Mouse (Mus musculus) inflammation-experienced regulatory T-cells, adult 16 weeks (primary cell): ENCODE results near the gene Smarca5. TPM values are rescaled to one million over a fixed set of nuclear protein-coding genes. Genes with fewer than 3 reads are reported as not detected.

Source experiments
- polyA plus RNA-seq: library from polyadenylated mRNA; unstranded; fragments of 100-300 nt; shearing (Covaris generic); gene quantifications from one replicate; pipeline ENCODE4 v1.2.1, GENCODE M21; 2017

Smarca5 gene
- 10.0 TPM for polyA plus RNA-seq

DNA sequence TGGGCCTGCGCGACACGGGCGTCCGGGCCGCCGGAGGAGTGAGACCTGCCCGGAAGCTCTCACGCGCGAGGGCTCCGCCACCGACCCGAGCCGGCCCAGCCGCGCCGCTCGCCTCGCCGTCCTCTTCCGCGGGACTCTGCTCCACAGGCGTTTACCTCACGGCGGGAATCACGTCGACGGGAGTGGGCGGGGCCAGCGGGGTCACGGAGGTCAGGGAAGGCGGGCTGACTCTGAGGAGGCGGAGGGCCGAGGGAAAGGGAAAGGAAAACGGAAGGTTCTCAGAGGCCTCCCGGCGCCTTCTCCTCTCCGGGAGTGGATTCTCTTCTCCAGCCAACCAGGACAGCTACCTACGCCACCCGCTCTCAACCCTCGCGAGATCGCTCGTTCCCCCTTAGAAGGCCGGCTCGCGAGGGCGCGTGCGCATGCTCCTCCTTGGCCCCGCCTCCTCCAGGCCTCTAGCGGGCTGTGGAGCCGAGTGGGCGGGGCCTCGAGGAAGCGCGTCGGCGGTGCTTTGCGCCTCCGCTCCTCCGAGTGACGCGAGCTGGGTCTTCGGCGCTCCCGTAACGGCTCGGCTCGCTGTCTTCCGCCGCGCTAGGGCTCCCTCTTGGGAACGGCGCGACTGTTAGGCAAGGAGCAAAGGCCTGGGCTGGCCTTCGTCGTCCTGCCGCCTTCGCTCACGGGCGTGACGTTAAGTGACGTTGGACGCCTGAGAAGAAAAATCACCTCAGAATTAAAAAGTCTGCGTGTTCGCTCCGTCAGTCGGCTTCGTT, at the start of gene Smarca5:
Gene Smarca5 (minus strand): TSS at position 343 of the 770 bp plus-strand sequence.

Other genes with a start within 250 kb of the Smarca5 start
- gene Gypa, start 245.7 kb downstream of the Smarca5 start, polyA plus RNA-seq: 1.4 TPM
- gene Frem3, start 128.4 kb downstream of the Smarca5 start, polyA plus RNA-seq: not detected
- not detected for gene Gab1, start 141.0 kb upstream of the Smarca5 start, polyA plus RNA-seq